Mouse (Mus musculus) testis, postnatal 10 days (tissue): ENCODE data around the gene Gabrb2.

Experiments
- DNase-seq: peaks from one replicate; pipeline ENCODE4 v3.0.0; 2021; ENCODE audit warnings: low spot score

Gene Gabrb2

DNA sequence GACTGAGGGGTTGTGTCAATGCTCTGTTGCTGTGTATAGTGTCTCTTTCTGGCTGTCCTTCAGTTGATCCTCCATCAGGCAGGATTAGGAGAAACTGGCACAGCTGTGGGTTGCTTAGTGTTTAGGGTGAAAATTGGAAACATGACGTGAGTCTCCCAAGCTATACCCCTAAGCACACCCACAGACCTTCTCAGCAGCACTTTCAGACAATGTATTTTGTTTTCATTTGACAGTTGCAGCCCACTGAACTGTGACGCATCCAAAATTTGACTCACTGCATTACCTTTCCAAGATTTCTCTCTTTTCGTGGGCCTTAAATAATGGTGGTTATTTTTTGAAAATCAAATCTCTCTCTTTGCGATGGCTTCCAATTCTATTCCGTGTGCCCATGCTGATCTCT is 115.7 kb downstream of the Gabrb2 start:
- DNase-seq = no peak

DNA sequence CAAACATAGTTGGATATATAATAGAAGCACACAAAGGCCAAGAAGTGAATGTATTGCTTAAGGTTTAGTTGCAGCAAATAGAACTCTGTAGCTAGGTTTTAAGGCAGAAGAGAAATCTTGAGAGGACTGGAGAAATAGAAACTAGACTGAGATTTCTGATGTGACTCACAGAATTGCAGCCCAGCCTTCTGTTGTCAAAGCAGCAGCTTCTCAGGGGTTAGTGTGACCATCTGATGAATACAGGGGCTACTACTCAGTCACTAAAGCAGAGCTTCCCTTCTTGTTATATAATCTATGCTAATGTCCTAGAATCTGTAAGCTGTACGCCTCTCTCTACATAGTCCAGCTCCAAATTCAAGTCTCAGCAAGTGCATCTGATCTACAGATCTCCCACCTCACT is 116.3 kb downstream of the Gabrb2 start:
- no peak for DNase-seq

DNA sequence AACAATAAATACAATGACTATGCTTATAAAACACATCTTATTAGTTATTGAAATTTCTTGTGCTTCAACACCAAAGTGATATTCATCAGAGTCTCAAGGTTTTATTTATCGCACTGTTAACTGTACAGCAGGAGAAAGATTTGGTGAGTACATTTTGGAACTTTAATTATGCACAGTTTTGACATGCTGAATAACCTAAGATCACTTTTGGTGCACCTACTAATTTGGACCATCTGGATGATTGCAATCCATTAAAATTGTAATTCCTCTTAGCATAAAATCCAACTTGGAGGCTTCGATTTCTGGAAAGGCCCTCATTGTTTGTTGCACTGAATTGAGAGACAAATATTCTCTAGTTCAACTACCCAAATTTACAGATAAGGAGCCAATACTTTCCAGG is 123.3 kb downstream of the Gabrb2 start:
- no peak for DNase-seq

DNA sequence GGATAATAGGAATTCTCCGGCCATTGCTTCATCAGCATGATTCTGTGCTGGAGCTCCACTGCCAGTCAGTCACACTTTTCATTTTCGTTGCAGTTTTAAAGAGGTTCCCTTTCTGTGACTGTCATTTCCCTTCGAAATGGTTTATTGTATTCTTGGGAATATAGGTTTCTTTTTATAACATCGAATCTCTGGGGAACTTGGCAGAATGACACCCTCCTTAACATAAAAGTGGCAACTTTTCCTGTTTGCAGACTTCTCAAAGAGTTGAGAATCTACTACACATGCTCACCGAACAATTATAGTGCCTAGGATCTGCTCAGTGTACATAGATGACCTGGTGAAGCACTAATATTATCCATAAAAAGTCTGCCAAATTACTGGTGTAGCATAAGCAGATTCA is 146.5 kb downstream of the Gabrb2 start:
- no peak for DNase-seq

DNA sequence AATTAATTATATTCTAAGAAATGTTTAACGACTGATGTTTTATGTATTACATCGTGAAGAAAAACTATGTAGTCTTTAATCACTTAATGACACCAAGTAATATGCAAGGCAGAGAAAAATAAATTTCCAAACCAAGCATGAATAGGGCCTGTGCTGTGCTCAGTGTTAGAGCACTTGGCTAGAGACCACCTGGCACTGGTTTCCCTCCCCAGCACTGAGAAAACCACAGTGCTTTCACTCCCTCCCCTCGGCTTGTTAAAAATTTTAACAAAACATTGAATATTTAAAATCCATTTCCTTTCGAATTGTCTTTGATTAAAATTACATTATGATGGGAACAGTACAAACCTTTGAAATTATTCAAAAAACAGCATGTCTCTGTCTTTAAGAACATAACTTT is 151.9 kb downstream of the Gabrb2 start:
- no peak for DNase-seq

DNA sequence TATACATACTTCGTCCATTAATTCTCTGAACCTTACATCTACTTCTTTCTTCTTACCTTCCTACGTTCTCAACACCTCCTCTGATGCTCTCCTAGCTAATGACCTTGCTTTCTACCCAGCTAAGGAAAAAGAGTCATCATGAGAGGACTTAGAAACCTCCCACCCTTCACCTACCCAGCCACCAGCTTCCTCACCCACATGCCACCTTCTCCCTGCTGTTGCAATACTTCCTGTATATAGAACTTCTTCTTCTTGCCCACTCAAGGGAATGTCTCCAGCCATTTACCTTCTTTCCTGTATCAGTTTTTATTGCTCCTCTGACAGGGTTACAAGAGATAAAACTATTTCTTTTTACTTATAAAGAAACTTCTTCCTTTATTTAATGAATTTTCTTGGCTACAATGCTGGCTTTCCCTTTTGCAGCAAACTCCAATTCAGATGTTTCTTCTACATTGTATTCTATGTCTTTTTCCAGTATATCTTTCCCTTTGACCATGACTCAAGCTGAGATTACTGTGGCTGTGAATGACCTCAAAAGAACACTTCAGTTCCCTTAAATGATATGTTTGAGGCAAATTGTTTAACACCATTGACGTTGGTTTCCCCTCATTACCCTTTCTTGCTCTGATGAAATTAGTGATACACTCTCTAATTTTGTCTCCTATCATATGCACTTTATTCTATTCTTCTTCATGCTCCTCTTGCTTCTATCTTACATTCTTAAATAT is 155.8 kb downstream of the Gabrb2 start:
- DNase-seq = no peak

DNA sequence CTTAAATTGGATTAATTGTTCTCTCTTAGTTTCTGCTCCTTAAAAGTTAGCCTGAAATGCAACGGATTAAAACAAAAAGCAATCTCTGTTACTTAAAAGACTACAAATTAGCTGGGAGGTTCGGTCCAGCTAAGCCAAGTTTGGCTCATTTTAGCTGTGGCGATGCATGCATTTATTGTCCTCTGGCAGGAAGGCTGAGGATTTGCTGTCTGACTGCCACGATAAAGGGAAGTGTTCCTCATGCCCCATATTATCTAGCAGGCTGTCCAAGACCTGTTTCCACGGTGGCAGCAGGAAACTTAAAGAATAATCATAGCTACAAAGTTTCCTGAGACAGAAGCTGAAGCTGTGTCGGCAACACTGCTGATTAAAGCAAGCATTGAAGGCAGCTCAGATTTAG is 160.2 kb downstream of the Gabrb2 start:
- no peak for DNase-seq

DNA sequence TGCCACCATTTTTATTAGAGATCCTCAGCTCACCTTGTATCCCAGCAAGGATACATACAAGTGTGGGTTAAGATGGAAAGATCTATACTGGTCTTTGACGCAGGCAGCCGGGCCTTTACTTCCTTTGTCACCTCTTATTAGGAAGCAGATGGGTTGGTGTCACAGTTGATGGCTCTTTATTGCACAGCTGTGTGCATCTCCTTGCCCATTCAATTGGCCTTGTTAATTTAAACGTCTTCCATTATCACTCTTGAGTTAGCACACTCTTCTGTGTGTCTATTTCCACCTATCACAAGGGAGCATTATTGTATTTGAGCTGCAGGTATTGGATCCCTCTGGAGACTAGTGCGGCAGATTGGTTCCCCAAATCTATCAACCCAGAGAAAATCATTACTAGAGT is 161.6 kb downstream of the Gabrb2 start:
- DNase-seq = no peak

DNA sequence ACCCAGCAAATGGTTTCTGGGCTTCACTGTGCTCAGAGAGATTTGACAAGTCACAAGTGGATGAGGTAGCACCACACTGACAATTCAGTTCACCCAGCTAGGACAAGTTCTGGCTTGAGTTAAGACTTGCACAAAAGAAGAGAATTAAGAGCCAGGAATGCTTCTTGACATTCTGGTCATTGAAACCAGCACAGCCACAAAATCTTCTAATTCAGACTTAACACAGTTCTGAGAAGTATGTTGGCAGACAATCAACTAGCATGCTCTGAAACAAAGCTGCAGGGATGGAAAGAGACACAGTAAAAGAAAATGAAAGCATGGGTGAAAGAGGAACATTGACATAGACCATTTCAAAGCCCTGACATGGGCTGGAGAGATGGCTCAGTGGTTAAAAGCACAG is 162.2 kb downstream of the Gabrb2 start:
- DNase-seq = no peak

DNA sequence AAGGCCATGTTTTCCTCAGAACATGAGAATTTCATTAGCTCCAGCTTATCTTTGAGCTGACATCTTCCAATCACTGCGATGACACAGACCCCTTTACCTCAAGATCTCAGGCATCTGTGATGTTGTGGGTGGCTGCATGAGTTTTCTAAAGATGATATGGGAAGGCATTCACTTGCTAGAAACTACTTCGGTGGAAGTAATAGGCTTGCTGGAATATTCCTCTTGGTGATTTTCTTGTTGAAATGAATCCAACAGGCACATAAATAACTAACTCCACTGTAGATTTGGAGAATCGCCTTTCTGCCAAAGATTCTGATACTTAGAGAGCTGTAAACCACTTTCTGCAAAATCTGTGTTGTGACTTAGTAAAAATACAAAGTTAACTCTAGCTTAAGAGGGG is 172.9 kb downstream of the Gabrb2 start:
- DNase-seq = no peak

DNA sequence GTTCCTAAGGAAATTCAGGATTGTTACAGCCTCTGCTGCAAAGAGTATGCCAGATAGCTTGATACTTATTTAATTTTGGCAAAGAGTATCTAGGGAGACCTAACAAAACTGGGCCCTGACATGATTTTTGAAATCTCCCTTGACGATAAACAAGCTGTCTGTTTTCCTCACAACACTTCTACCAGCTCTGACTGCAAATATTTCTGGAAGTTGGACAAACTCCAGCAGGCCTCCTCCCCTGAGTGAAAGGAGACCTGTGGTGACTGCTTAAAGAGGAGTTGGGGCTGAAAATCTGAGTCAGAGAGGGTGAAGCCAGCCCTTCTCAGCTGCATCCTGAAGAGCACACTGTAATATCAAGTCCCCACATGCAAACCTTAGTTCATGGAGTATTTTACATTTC is 186.7 kb downstream of the Gabrb2 start:
- no peak for DNase-seq

DNA sequence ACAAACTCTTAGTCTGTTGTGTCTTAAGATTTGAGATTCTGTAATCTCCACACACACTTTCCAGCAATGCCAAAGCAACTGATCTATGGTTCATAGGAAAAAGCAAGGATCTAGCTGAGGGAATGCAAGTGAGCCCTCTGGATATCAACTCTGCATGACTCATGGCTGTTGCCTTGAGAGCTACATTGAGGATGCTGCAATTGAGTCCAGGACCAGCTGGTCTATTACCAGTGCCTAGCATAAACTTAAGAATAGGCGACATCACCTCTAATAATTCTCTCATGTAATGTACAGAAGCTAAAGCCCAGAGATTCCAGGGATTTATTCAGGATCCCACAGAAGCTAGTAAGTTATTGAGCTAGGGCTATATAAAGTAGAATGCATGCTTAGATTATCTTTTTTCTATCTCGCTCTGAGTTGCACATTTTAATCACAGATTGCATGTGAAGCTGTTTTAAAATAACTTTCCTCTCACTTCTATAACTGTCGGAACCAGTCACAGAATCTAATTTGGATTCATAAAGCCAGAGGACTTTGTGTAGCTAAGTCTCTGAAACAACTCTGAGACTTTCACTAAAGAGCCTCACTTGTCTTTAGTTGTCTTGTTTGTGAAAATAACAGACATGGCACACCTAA is 189.7 kb downstream of the Gabrb2 start:
- no peak for DNase-seq

DNA sequence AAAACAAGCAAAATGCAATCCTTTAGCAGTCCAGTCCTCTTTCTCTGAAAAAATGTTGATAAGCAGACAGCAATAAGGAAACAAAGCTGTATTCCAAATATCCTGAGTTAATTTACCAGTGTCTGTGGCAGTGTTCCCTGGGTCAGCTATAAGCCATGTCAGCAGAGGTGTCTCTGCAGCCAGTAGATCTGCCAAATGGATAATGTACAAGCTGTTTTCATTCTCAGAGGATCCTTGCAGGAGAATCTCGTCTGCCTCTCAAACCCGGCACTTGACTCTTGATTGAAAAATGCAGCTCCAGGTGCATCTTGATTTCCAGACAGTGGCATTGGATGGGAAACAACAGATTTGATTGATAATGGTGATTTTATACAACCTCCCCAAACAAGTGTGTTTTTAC is 198.6 kb downstream of the Gabrb2 start:
- DNase-seq = no peak

DNA sequence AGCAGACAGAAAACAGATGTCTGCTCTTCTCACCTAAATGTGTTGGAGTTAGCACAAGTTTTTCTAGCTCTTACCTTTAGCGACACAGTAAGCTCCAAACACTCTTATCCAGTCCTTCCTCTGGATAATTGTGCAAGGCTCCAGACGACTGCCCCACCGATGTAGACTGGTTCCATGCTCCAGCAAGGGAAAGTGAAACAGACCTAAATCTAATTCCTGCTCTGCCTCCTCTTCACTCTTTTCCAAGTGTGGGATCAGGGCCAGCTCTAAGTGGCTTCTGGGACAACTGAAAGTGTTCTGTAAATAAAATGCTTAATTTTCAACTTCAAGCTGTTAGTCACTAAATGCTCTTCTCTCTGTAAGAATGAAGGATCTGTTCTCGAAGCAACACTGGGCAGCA is 201.6 kb downstream of the Gabrb2 start:
- DNase-seq = no peak

DNA sequence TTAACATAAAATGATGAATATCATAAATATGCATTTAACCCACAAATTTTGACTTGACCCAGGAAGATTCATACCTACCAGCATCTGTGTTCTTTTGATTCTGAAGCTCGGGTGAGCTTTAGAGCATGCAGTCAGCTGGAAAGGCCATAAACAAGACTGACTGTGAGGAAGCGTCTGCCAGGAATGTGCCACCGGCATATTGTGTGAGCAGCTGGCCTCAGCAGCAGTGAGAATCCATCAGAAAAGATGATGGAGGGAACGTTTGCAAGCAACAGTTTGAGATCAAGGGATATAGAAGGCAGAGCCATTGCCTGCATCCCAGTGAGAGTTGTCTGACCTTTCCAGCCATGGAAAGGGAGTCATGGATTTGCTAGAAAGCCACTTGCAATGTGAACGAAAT is 230.6 kb downstream of the Gabrb2 start:
- no peak for DNase-seq

DNA sequence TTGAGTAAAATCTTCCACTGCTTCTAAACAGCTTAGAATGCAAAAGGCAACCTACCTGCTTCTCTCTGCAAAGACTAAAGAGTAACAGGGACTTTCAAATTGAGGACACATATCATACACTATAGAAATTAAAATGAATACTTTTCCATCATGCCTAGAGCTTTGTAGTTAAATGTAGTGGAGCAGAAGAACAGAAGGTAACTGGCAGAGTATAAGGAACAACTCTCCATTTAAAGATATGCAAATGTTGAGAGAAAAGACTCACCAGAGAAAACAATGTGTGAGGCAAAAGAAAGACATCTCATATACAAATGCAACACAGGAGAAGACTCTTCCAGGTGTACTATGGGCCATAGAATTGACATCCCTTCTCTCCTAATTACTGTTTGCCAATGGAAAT is 232.0 kb downstream of the Gabrb2 start:
- DNase-seq = no peak

DNA sequence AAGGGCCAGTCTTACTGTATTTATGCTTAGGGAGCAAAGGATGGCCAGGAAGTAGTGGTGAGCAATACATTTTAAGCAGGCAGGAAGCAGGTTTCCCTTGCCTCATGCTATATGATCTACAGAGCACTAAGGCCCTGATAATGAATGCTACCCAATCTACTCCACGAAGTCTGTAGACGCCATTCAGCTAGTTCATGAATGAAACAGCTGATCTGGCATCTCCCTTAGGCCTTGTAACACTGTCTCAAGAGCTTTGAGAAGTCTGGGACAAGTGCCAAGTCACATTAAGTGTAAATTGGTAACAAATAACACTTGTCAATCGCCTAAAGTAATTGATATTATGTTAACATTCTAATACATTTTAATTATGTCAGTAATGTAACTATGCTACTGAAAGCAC is 234.6 kb downstream of the Gabrb2 start:
- DNase-seq = no peak

DNA sequence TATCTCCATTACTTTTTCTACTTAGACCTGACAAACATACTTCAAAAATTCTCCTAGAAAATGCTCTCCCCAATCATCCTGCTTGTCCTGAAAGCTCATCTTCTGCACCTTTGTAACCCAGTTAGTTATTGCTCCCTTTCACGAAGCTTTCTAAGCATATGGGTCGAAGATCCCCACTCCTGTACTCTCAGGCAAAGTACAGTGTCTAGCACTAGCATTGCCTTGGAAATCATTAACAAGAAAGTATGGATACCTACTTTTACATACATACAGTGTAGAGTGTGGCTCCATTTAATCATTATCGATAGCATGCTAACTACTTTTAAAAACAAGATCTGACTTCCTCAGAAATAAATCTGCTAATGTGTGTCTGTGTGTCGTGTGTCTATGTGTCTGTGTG is 249.1 kb downstream of the Gabrb2 start:
- no peak for DNase-seq
